Mouse (Mus musculus) small intestine, adult 2 months (tissue): ENCODE results near the gene Rps27l. TPM values are rescaled to one million over a fixed set of nuclear protein-coding genes. Genes with fewer than 3 reads are reported as not detected.
A peak's percentile ranks its signal among the peaks of the same experiment; 100 is the strongest.

ENCODE experiments used
- H3K27ac ChIP-seq: fragments of 200-500 bp; 2 replicates; pipeline ENCODE4 v1.5.1; 2012; ENCODE audit warnings: low read depth, low read length, control low read depth, inconsistent platforms; ENCODE audit not compliant: insufficient read depth
- H3K27me3 ChIP-seq: fragments of 200-500 bp; 2 replicates; pipeline ENCODE4 v1.6.1; 2012; ENCODE audit warnings: mild to moderate bottlenecking, moderate library complexity, low read length, inconsistent platforms; ENCODE audit not compliant: control insufficient read depth, insufficient read depth
- H3K36me3 ChIP-seq: fragments of 200-500 bp; 2 replicates; pipeline ENCODE4 v1.6.1; 2012; ENCODE audit warnings: mild to moderate bottlenecking, low read length, control low read depth, inconsistent platforms; ENCODE audit not compliant: control insufficient read depth, insufficient read depth
- H3K4me1 ChIP-seq: fragments of 200-500 bp; 2 replicates; pipeline ENCODE4 v1.6.1; 2012; ENCODE audit warnings: low read length, inconsistent platforms, mixed read lengths; ENCODE audit not compliant: control insufficient read depth, insufficient read depth, insufficient read length
- H3K4me3 ChIP-seq: fragments of 200-500 bp; 2 replicates; pipeline ENCODE4 v1.5.1; 2012; ENCODE audit warnings: low read depth, mild to moderate bottlenecking, control low read depth, inconsistent platforms, low read length, moderate library complexity
- CTCF ChIP-seq: fragments of 200-500 bp; IDR thresholded peaks from 2 replicates; pipeline ENCODE4 v1.5.1; 2012; ENCODE audit warnings: low read depth, mild to moderate bottlenecking, control low read depth, inconsistent platforms, low read length, moderate library complexity, mixed read lengths; ENCODE audit not compliant: insufficient replicate concordance, insufficient read length; ENCODE audit errors: extremely low read depth
- POLR2A ChIP-seq: fragments of 200-500 bp; IDR thresholded peaks from 2 replicates; pipeline ENCODE4 v1.6.1; 2012; ENCODE audit warnings: low read depth, mild to moderate bottlenecking, control low read depth, inconsistent platforms, low read length, moderate library complexity
- WGBS: fragments of 180-500 bp; shearing (Covaris S2); methylation state at CpG from one replicate; pipeline ENCODE4 v1.1.7; 2018; 5-methylcytosine and 5-hydroxymethylcytosine counted together
- polyA plus RNA-seq: library from polyadenylated mRNA; depleted of rRNA; stranded (reverse); fragments of >200 nt; gene quantifications from 2 replicates; pipeline ENCODE4 v1.2.3, GENCODE M21; 2012

Rps27l gene
- polyA plus RNA-seq, 1 experiment = 9.6 TPM

- Histone ChIP-seq H3K27me3 (no peaks in the 10 kb centered on the region), H3K36me3 (no peaks in the 10 kb centered on the region), H3K27ac (no peak overlapping the region), H3K4me3 (no peak overlapping the region), H3K4me1 (peaks cover 10% of the 10 kb centered on the region; the same call in 1 of the 2 replicates)
- TF ChIP-seq POLR2A = no peak
- 0 out of 2 replicates have a peak, but pooled peaks have one; percentile 10 for TF ChIP-seq CTCF
- 3% methylated on average over 4 of the region's 4 CpGs for WGBS
Observed at GRCm38 (mm10) chr9:66938836-66939235, 7.0 kb upstream of the Rps27l start.

- TF ChIP-seq CTCF (no peak), POLR2A (no peak)
- Histone ChIP-seq H3K36me3 (peaks cover 10% of the 10 kb centered on the region), H3K4me1 (peaks cover 10% of the 10 kb centered on the region; the same call in 1 of the 2 replicates), H3K27me3 (no peaks in the 10 kb centered on the region), H3K27ac (peak overlapping the region; percentile 87), H3K4me3 (peak overlapping the region; percentile 83)
- 30% methylated on average over 4 of the region's 4 CpGs for WGBS
Observed at GRCm38 (mm10) chr9:66945161-66945560, 725 bp upstream of the Rps27l start.

GRCm38 (mm10) chr9:66948536-66948935, 2.6 kb downstream of the Rps27l start:
- Histone ChIP-seq H3K36me3 (peaks cover 10% of the 10 kb centered on the region), H3K4me3 (no peak overlapping the region), H3K4me1 (no peaks in the 10 kb centered on the region), H3K27me3 (no peaks in the 10 kb centered on the region), H3K27ac (no peak overlapping the region)
- WGBS = 99% methylated on average over 2 of the region's 2 CpGs
- no peak for TF ChIP-seq CTCF
- TF ChIP-seq POLR2A = no peak

- H3K27ac ChIP-seq = no peak overlapping the region
- H3K36me3 ChIP-seq = peaks cover 16% of the 10 kb centered on the region
- H3K27me3 ChIP-seq = no peaks in the 10 kb centered on the region
- no peak for TF ChIP-seq CTCF
- TF ChIP-seq POLR2A = no peak
- WGBS = 38% methylated on average over 8 of the region's 8 CpGs
- no peak overlapping the region for H3K4me3 ChIP-seq
- no peaks in the 10 kb centered on the region for H3K4me1 ChIP-seq
Observed at GRCm38 (mm10) chr9:66952321-66952720, 6.4 kb downstream of the Rps27l start.

GRCm38 (mm10) chr9:66952886-66953285, 7.0 kb downstream of the Rps27l start:
- Histone ChIP-seq H3K27ac (no peak overlapping the region), H3K4me3 (no peak overlapping the region), H3K4me1 (no peaks in the 10 kb centered on the region), H3K36me3 (peaks cover 14% of the 10 kb centered on the region), H3K27me3 (no peaks in the 10 kb centered on the region)
- WGBS = 19% methylated on average over 2 of the region's 2 CpGs
- TF ChIP-seq POLR2A = no peak
- TF ChIP-seq CTCF = no peak

GRCm38 (mm10) chr9:66957451-66957850, 11.6 kb downstream of the Rps27l start:
- peaks cover 6% of the 10 kb centered on the region; the same call in 1 of the 2 replicates for H3K36me3 ChIP-seq
- H3K4me1 ChIP-seq = no peaks in the 10 kb centered on the region
- no peaks in the 10 kb centered on the region for H3K27me3 ChIP-seq
- H3K27ac ChIP-seq = no peak overlapping the region
- no peak overlapping the region for H3K4me3 ChIP-seq
- 92% methylated on average over 3 of the region's 3 CpGs for WGBS
- TF ChIP-seq CTCF (no peak), POLR2A (no peak)

GRCm38 (mm10) chr9:66961478-66961877, 15.6 kb downstream of the Rps27l start:
- 71% methylated on average over 3 of the region's 3 CpGs for WGBS
- H3K4me3 ChIP-seq = no peak overlapping the region
- H3K4me1 ChIP-seq = no peaks in the 10 kb centered on the region
- H3K27ac ChIP-seq = no peak overlapping the region
- TF ChIP-seq POLR2A = no peak
- no peak for TF ChIP-seq CTCF
- H3K27me3 ChIP-seq = no peaks in the 10 kb centered on the region
- H3K36me3 ChIP-seq = no peaks in the 10 kb centered on the region

- TF ChIP-seq POLR2A (no peak), CTCF (no peak)
- H3K27me3 ChIP-seq = no peaks in the 10 kb centered on the region
- 73% methylated on average over 8 of the region's 8 CpGs for WGBS
- H3K27ac ChIP-seq = no peak overlapping the region
- peaks cover 10% of the 10 kb centered on the region for H3K36me3 ChIP-seq
- no peaks in the 10 kb centered on the region for H3K4me1 ChIP-seq
- H3K4me3 ChIP-seq = no peak overlapping the region
Observed at GRCm38 (mm10) chr9:66967492-66967891, 21.6 kb downstream of the Rps27l start.
